Mouse (Mus musculus): ENCODE data around the gene Tmem50b. TPM values are rescaled to one million over a fixed set of nuclear protein-coding genes. Genes with fewer than 3 reads are reported as not detected.
"Not testable (repeated sequence)": the region's sequence is repeated elsewhere in the genome, so short reads cannot be mapped to it uniquely, and the experiment has no call there.

Gene Tmem50b
- polyA plus RNA-seq, 1 experiment from 2014 or later, result 131 TPM

DNA sequence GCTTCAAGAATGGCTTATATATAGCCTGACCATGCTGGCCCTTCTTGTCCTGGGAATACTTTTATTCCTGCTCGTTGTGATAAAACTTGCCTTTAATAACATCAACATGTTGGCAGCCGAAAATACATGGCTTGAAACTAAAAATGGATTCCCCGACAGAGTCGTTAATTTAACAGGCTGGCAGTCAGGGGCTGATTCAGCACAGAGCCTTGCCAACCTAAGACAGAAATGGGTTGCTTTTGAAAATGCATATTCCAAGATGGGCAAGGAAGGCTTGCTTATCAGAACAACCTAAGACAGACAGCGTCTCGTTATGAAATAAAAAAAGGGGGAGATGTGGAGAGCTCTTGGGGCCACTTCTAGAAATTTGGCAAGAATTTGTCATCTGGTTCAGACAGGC is 65.7 kb downstream of the Tmem50b start:
- no peak overlapping the region for H3K4me3 ChIP-seq (ENCODE audit: low read length)
- no peaks in the 10 kb centered on the region for H3K27me3 ChIP-seq (replicated peaks; ENCODE audit: control insufficient read depth, insufficient read depth, low read length)
- no peaks in the 10 kb centered on the region for H3K9me3 ChIP-seq (ENCODE audit: control insufficient read depth, low read length)
- ATAC-seq, result no peak
- H3K4me2 ChIP-seq (ENCODE audit: low read length), result no peak overlapping the region
- H3K36me3 ChIP-seq (ENCODE audit: control insufficient read depth, insufficient read depth, low read length), result no peaks in the 10 kb centered on the region
- no peak overlapping the region for H3K9ac ChIP-seq (ENCODE audit: low read depth, low read length)
- H3K27ac ChIP-seq (ENCODE audit: low read depth, low read length), result no peak overlapping the region
- 79% methylated on average over 6 of the region's 6 CpGs for WGBS
- H3K4me1 ChIP-seq (ENCODE audit: control insufficient read depth, insufficient read depth, low read depth, low read length), result no peaks in the 10 kb centered on the region

DNA sequence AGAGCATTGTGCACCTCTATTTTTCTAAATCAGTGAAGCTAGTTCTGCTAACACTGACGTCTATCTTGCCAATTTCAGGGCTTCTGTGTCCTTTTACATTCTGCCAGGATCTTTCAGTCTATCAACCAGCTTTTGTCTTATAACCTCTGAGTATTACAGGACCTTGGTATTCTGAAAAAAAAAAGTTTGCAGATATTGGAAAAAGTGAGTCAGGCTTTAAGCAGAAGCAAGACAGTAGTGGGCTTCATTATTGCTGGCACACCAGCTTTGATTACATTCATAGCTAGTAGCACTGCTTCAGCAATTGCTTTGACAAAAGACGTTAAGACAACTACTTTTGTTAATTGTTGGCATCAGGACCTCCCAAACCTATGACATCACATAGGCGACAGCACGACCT is 66.8 kb downstream of the Tmem50b start:
- H3K9ac ChIP-seq (ENCODE audit: low read depth, low read length); H3K36me3 ChIP-seq (ENCODE audit: control insufficient read depth, insufficient read depth, low read length); H3K4me1 ChIP-seq (ENCODE audit: control insufficient read depth, insufficient read depth, low read depth, low read length); H3K9me3 ChIP-seq (ENCODE audit: control insufficient read depth, low read length); H3K27ac ChIP-seq (ENCODE audit: low read depth, low read length); H3K27me3 ChIP-seq (replicated peaks; ENCODE audit: control insufficient read depth, insufficient read depth, low read length); ATAC-seq; H3K4me3 ChIP-seq (ENCODE audit: low read length); H3K4me2 ChIP-seq (ENCODE audit: low read length): not testable (repeated sequence)
- 68% methylated on average over 4 of the region's 4 CpGs for WGBS

DNA sequence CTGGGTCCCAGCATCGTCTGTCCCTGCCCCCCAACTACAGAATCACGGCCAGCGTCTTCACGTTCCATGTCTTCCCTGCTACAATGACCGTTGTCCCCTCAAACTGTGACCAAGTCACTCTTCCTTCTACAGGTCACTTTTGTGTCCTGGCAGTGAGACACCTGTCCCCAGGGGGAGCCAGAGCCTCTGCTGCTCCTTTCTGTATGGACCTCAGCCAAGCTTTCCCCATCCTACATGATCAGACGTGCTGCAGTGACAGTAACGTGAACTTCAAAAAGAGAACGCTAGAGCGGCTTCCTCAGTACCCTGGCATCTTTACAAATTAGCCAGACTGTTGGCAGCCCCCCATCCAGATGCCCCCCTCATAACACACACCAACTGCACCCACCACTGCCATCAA is 69.0 kb downstream of the Tmem50b start:
- H3K4me1 ChIP-seq (ENCODE audit: control insufficient read depth, insufficient read depth, low read depth, low read length), result no peaks in the 10 kb centered on the region
- H3K9me3 ChIP-seq (ENCODE audit: control insufficient read depth, low read length), result no peaks in the 10 kb centered on the region
- WGBS, result 80% methylated on average over 9 of the region's 9 CpGs
- no peaks in the 10 kb centered on the region for H3K36me3 ChIP-seq (ENCODE audit: control insufficient read depth, insufficient read depth, low read length)
- H3K27me3 ChIP-seq (replicated peaks; ENCODE audit: control insufficient read depth, insufficient read depth, low read length), result no peaks in the 10 kb centered on the region
- no peak overlapping the region for H3K4me3 ChIP-seq (ENCODE audit: low read length)
- H3K4me2 ChIP-seq (ENCODE audit: low read length), result no peak overlapping the region
- no peak overlapping the region for H3K27ac ChIP-seq (ENCODE audit: low read depth, low read length)
- ATAC-seq, result no peak
- no peak overlapping the region for H3K9ac ChIP-seq (ENCODE audit: low read depth, low read length)

DNA sequence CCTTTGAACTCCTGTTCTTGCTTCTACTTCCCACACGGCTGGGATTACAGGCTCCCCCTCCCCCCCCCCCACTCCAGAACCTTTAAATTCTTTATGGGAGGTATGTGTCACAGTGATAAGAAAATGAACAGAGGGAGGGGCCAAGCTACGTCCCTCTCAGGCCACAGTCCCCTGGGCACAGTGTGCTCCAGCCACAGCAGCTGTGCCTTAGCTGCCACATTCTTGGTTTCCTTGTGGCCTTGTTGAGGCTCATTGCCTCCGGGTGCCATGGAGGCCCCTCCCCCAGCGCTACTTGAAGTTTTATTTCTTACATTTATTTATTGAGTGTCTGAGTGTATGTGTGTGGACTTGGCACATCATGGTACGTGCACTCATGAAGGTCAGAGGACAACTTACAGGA is 70.1 kb downstream of the Tmem50b start:
- Histone ChIP-seq H3K9me3 (ENCODE audit: control insufficient read depth, low read length) (no peaks in the 10 kb centered on the region), H3K9ac (ENCODE audit: low read depth, low read length) (no peak overlapping the region), H3K36me3 (ENCODE audit: control insufficient read depth, insufficient read depth, low read length) (no peaks in the 10 kb centered on the region), H3K4me2 (ENCODE audit: low read length) (no peak overlapping the region), H3K4me3 (ENCODE audit: low read length) (no peak overlapping the region), H3K27me3 (replicated peaks; ENCODE audit: control insufficient read depth, insufficient read depth, low read length) (no peaks in the 10 kb centered on the region), H3K4me1 (ENCODE audit: control insufficient read depth, insufficient read depth, low read depth, low read length) (no peaks in the 10 kb centered on the region), H3K27ac (ENCODE audit: low read depth, low read length) (no peak overlapping the region)
- WGBS, result 78% methylated on average over 5 of the region's 5 CpGs
- ATAC-seq, result no peak

DNA sequence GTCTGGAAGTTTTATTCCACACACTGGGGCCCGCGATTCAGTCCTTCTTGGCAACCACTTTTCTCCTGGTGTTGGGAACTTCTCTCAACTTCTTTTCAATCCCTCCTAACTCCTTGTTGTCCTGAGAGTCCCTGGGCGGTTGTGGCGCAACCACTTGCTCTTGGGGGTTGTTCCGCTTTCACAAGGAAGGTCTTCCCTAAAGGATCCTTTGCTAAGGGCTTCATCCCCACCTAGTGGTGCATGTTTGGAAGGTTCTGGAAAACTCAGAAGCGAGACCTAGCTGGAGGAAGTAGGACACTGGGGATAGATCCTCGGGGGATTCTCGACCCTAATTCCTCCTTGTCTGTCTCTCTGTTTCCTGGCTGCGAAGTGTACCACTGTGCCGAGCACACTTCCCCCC is 70.5 kb downstream of the Tmem50b start:
- WGBS, result 79% methylated on average over 10 of the region's 10 CpGs
- Histone ChIP-seq H3K4me3 (ENCODE audit: low read length) (no peak overlapping the region), H3K27ac (ENCODE audit: low read depth, low read length) (no peak overlapping the region), H3K36me3 (ENCODE audit: control insufficient read depth, insufficient read depth, low read length) (no peaks in the 10 kb centered on the region), H3K27me3 (replicated peaks; ENCODE audit: control insufficient read depth, insufficient read depth, low read length) (no peaks in the 10 kb centered on the region), H3K4me1 (ENCODE audit: control insufficient read depth, insufficient read depth, low read depth, low read length) (no peaks in the 10 kb centered on the region), H3K9ac (ENCODE audit: low read depth, low read length) (no peak overlapping the region), H3K9me3 (ENCODE audit: control insufficient read depth, low read length) (no peaks in the 10 kb centered on the region), H3K4me2 (ENCODE audit: low read length) (no peak overlapping the region)
- no peak for ATAC-seq

DNA sequence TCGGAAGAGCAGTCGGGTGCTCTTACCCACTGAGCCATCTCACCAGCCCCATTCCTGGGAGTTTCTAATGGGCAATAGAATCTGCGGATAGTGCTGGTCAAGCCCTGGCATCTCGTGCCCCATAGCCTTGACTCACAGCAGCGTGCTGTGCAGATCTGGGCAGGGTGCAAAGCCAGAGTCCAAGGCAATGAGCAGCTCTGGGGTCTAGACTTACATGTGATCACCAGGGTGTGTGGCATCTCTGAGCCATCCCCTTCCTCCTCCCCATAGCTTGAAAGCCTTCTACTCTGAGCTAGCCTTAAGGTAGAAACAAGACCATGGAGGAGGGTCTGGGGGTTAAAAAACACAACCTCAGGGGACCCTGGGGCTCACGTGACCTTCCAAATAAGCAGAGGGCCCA is 71.3 kb downstream of the Tmem50b start:
- Histone ChIP-seq H3K9me3 (ENCODE audit: control insufficient read depth, low read length) (no peaks in the 10 kb centered on the region), H3K36me3 (ENCODE audit: control insufficient read depth, insufficient read depth, low read length) (no peaks in the 10 kb centered on the region), H3K4me1 (ENCODE audit: control insufficient read depth, insufficient read depth, low read depth, low read length) (no peaks in the 10 kb centered on the region), H3K27ac (ENCODE audit: low read depth, low read length) (no peak overlapping the region), H3K4me2 (ENCODE audit: low read length) (no peak overlapping the region), H3K27me3 (replicated peaks; ENCODE audit: control insufficient read depth, insufficient read depth, low read length) (no peaks in the 10 kb centered on the region), H3K9ac (ENCODE audit: low read depth, low read length) (no peak overlapping the region), H3K4me3 (ENCODE audit: low read length) (no peak overlapping the region)
- ATAC-seq, result no peak
- 96% methylated on average over 6 of the region's 6 CpGs for WGBS

Small RNA genes lying within 50 kb of the gene (microRNA-seq; reads per million reads assigned to microRNA genes)
- not detected for gene Mir6367

Other genes starting within 250 kb of the Tmem50b start
- gene Ifnar2, start 225.0 kb downstream of the Tmem50b start, polyA plus RNA-seq (2015; fragmentation: Nextera tagmentation; extraction: Ambion mirVana), result 40.6 and 41.7 TPM in 2 replicates
- not detected in 2 replicates for gene Gm21970, start 206.1 kb downstream of the Tmem50b start, polyA plus RNA-seq (2015; fragmentation: Nextera tagmentation; extraction: Ambion mirVana)
- 14.8 and 16.7 TPM in 2 replicates for gene Il10rb, start 191.6 kb downstream of the Tmem50b start, polyA plus RNA-seq (2015; fragmentation: Nextera tagmentation; extraction: Ambion mirVana)
- gene Ifnar1, start 112.6 kb downstream of the Tmem50b start, polyA plus RNA-seq (2015; fragmentation: Nextera tagmentation; extraction: Ambion mirVana), result 42.7 and 49.2 TPM in 2 replicates
- 118 and 127 TPM in 2 replicates for gene Ifngr2, start 50.7 kb downstream of the Tmem50b start, polyA plus RNA-seq (2015; fragmentation: Nextera tagmentation; extraction: Ambion mirVana)
- 5.8 and 6.5 TPM in 2 replicates for gene Dnajc28, start 21.2 kb upstream of the Tmem50b start, polyA plus RNA-seq (2015; fragmentation: Nextera tagmentation; extraction: Ambion mirVana)
- 58.6 and 61.2 TPM in 2 replicates for gene Gart, start 49.2 kb upstream of the Tmem50b start, polyA plus RNA-seq (2015; fragmentation: Nextera tagmentation; extraction: Ambion mirVana)
- gene Son, start 49.7 kb upstream of the Tmem50b start, polyA plus RNA-seq (2015; fragmentation: Nextera tagmentation; extraction: Ambion mirVana), result 89.4 and 94.5 TPM in 2 replicates
- gene Donson, start 91.0 kb upstream of the Tmem50b start, polyA plus RNA-seq (2015; fragmentation: Nextera tagmentation; extraction: Ambion mirVana), result 19.4 and 21.5 TPM in 2 replicates
- gene Cryzl1, start 131.2 kb upstream of the Tmem50b start, polyA plus RNA-seq (2015; fragmentation: Nextera tagmentation; extraction: Ambion mirVana), result 105 and 115 TPM in 2 replicates
- 49.6 and 52.7 TPM in 2 replicates for gene Itsn1, start 131.5 kb upstream of the Tmem50b start, polyA plus RNA-seq (2015; fragmentation: Nextera tagmentation; extraction: Ambion mirVana)